Mouse (Mus musculus): ENCODE data around the gene Abcf1. TPM values are rescaled to one million over a fixed set of nuclear protein-coding genes. Genes with fewer than 3 reads are reported as not detected.
A peak's percentile ranks its signal among the peaks of the same experiment; 100 is the strongest.

The Abcf1 gene
- total RNA-seq, 2 experiments from 2014 or later, result 71.0 to 73.9 TPM

DNA sequence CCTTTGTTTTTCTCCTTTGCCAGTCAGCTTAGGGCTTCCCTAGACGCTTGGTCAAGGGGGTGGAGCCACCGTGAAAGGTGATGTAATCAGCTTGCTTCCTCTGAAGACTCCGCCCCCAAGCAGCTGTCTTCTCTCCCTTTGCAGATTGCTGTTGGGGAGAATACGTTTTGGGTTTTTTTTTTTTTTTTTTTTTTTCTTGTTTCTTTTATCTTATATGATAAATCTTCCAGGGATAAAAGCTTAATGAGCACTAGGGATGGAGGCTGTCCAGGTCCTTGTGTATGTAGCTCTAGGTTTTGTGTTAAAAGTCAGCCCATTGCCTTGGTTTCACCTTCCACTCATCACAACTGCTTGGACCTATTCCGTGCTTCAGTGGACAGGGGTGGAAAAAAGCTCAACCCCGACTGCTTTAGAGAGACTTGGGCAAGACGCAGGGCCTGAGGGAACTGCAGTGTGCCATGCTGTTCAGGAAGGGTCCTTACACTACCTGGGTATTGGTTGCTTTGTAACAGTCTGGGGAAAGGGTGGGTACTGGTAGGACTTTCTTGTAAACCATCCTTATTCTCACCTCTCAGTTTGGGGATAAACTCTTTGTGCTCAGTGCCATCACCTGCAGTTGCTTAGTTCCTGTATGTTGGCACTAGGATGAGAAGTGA lies 50.4 kb downstream of the Abcf1 start:
- DNase-seq, result peak; percentile 97

DNA sequence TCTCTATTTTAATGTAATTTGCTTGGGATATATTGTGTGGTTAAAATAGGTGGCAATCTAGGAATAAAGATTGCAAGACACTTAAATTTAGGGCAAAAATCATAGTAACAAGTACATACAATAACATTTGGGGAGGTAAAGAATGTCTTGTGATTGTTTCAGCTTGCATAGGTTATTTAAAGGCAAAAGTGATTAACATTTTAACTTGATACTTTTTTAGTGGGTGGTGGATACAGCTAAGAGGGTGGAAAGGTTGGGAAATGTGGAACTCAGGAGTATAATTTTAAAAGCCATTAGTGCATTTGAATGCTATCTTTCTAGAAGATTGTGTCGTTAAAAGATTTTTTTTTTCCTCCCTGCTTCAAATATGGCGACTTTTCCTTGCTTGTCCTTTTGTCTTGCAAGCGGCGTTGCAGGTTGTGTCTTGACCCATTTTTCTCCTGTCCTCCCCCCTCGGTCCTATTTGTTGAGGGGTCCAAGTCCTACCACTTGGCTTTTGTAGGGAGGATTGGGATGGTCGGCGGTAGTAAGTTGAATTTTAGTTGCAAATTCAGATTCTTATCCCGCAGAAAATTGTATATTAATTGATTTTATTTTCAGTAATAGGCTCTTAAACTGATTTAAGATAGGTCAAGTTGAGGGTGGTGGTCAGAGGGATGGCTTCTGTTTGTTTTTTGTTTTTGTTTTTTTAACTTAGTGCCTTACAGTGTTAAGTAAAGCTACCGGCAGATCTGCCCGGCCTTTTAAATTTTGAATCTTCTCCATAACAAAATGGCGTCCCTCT lies 51.1 kb downstream of the Abcf1 start:
- peak; percentile 61 for DNase-seq

- peak; percentile 60 for DNase-seq
Observed at GRCm38 (mm10) chr17:35917463-35918251, 51.9 kb downstream of the Abcf1 start.

DNA sequence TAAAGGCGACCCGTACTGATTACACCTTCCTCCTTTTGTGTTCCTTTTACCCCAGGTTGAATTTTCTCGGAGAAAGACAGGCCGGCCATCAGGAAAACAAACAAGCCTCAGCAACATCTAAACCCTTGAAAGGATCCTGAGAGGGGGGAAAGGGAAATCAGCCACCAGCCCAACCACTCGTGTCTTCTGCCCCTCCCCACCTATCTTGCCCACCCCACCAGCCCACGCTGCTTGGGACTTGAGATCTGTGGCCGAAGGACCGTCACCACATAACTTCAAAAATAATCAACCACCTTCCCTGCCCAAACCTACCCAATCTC lies 52.5 kb downstream of the Abcf1 start:
- peak; percentile 46 for DNase-seq

DNA sequence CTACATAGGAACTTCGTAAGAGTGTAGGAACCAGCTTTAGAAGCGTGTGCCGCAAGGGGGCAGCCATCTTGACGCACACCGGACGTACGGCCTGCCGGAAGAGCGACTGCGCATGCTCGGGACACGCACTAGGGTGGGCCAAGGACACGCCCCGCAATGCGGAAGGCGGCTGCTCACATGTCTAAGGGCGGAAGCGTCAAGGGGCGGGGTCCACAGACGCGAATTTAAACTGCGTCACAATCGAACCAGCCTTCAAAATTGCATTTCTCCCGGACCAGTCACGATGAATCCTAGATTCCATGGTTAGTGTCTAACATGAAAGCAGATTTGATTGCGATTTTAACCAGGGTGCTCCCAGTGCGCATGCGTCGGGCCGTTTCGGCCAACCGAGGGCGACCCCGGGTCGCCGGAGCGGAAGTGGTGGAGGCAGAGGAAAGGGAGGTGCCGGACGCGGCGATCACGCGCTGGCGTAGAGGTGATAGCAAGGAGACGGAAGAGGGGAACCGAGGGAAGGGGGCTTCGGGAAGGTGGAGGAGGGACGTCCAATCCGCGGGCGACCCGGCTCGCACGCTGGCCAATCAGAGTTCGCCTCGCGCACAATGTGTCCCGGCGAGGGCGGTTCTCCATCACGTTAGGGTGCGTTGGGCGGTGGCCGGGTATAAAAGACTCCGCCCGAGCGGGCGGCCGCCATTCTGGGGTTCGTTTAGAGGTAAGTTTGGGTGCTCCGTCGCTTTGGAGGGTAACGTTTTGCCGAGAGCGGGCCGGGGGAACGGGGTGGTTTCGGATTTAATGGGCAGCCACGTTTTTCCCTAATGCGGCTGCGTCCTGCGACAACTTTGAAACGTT lies 53.0 kb downstream of the Abcf1 start, which contains the start of the genes Mrps18b and Ppp1r10:
Gene Mrps18b (minus strand): TSS at position 93 of the 846 bp plus-strand sequence.
Gene Ppp1r10 (plus strand): TSS at position 138 of the 846 bp plus-strand sequence.
- peak; percentile 99 for DNase-seq

DNA sequence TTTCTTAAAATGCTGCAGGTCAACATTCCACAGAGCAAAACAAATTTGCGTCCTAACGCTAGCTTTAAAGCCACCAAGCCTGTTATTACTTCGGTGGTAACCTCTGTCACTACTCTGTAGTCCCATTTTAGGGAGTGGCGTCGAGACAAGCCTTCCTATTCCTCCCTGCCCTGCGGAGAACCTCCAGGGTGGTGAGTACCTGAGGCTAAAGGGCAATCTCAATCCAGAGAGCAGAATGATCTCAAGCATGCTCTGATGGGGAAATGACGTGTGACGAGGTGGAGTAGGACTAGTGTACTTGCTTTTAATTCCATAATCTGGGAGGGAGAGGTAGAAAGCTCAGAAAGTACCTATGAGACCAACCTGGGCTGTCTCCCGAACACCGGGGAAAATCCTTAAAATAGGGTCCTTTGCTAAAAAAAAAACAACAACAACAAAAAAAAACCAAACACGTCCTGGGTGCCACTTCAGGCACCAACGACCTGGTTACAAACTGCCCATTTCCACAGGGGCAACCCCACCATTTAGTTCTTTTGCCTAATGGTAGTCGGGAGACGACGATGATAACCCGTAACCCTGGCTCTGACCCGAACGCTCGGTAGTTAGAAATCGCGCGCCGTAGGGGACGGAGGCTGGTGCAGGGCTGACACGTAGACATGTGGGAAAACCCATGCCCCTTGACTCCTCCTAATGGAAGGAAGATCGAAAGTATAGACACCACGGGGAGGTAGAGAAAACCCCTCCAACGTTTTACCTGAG lies 53.8 kb downstream of the Abcf1 start:
- DNase-seq, result no peak

- DNase-seq, result no peak
Observed at GRCm38 (mm10) chr17:35914975-35915374, 54.6 kb downstream of the Abcf1 start.

GRCm38 (mm10) chr17:35909919-35910369 lies 59.6 kb downstream of the Abcf1 start, which contains the start of gene Atat1:
TSS of gene Atat1 (minus strand) at chr17:35910075.
- DNase-seq, result peak; percentile 96

DNA sequence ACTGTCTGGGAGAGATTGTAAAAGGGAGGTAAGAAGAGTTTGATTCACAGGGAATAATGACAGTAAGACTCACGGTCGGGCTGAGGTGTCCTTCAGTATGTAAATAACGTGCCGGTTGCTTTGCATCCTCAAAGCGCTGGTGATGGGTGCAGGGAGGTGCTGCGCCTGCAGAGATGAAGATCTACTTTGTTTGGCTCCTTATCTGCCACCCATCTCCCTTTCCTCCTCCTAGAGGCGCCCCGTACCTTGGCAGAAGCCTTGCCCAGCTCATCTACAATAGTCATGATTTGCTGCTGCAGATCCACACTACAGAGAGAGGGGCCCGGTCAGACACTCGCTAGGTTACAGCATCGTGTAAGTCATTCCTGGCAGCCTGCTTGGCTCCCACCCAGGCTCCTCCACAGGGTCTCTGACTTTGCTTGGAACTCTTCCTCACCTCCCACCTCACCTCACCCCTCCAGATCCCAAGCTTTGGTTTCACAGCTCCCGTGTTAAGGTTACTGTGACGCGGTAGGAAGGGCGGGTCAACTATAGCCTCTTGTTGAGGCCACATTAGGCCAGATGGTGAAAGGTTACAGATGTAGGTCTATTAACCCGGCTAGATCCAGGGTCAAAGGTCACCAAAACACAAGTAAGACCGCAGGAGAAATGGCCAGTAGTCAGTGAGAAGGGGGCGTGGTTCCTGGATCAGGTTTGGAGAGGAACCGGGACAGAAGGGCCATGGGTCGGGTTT lies 60.2 kb downstream of the Abcf1 start:
- DNase-seq, result no peak

DNA sequence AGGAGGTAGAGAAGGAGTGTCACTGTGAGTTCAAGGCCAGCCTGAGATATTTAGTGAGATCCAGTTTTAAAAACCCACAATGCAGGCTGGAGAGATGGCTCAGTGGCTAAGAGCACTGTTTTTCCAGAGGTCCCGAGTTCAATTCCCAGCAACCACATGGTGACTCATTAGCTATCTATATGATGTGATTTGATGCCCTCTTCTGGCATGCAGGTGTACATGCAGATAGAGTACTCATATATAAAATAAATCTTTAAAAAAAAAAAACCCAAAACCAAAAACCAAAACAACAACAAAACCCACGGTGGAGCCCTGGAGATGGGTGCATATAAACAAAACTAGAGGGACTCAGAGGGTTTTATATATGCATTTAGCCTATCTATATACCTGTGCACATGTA lies 62.0 kb downstream of the Abcf1 start:
- no peak for DNase-seq

Small RNAs within 50 kb of the gene (microRNA-seq; reads per million reads assigned to microRNA genes)
- gene Mir1894, result 0 to 0.41 reads per million in 2 experiments
- 103 to 112 reads per million in 2 experiments for gene Mir877

Other genes with a start within 250 kb of the Abcf1 start
- 10 to 100 TPM; 39.7 to 42.5 TPM for gene Ier3, start 148.1 kb downstream of the Abcf1 start, total RNA-seq (2021)
- gene Flot1, start 146.5 kb downstream of the Abcf1 start, total RNA-seq (2021), result 100 to 1,000 TPM in 1 of 2 experiments, 10 to 100 TPM in 1; 97.8 to 105 TPM
- 100 to 1,000 TPM; 908 to 913 TPM for gene Tubb5, start 131.5 kb downstream of the Abcf1 start, total RNA-seq (2021)
- 10 to 100 TPM; 37.9 to 40.6 TPM for gene Mdc1, start 128.2 kb downstream of the Abcf1 start, total RNA-seq (2021)
- 10 to 100 TPM; 26.3 to 32.2 TPM for gene Nrm, start 108.4 kb downstream of the Abcf1 start, total RNA-seq (2021)
- gene Ppp1r18, start 104.2 kb downstream of the Abcf1 start, total RNA-seq (2021), result 10 to 100 TPM; 32.6 to 32.7 TPM
- 10 to 100 TPM; 24.2 to 25.1 TPM for gene Dhx16, start 89.9 kb downstream of the Abcf1 start, total RNA-seq (2021)
- gene 2310061I04Rik, start 72.3 kb downstream of the Abcf1 start, total RNA-seq (2021), result 10 to 100 TPM; 45.0 to 47.0 TPM
- 10 to 100 TPM; 18.7 to 23.0 TPM for gene Atat1, start 59.7 kb downstream of the Abcf1 start, total RNA-seq (2021)
- gene Mrps18b, start 53.4 kb downstream of the Abcf1 start, total RNA-seq (2021), result 10 to 100 TPM; 56.1 to 58.3 TPM
- gene Ppp1r10, start 53.3 kb downstream of the Abcf1 start, total RNA-seq (2021), result 10 to 100 TPM; 49.2 to 58.5 TPM
- 10 to 100 TPM; 38.4 to 38.6 TPM for gene Gnl1, start 10.1 kb upstream of the Abcf1 start, total RNA-seq (2021)
- 10 to 100 TPM; 12.9 TPM for gene Prr3, start 10.5 kb upstream of the Abcf1 start, total RNA-seq (2021)
- 1 to 10 TPM; 1.1 to 1.6 TPM for gene H2-T24, start 50.8 kb upstream of the Abcf1 start, total RNA-seq (2021)
- gene H2-T23, start 63.1 kb upstream of the Abcf1 start, total RNA-seq (2021), result 1 to 10 TPM; 7.7 to 9.5 TPM
- 1 to 10 TPM; 7.9 to 9.3 TPM for gene H2-T22, start 73.0 kb upstream of the Abcf1 start, total RNA-seq (2021)
- not detected for gene Gm6034, start 73.2 kb upstream of the Abcf1 start, total RNA-seq (2021)
- gene Gm11127, start 88.6 kb upstream of the Abcf1 start, total RNA-seq (2021), result 1 to 10 TPM in 1 of 2 experiments, under 1 TPM in 1; 0.98 to 1.1 TPM
- not detected for gene Gm19684, start 151.9 kb upstream of the Abcf1 start, total RNA-seq (2021)
- not detected for gene Gm7030, start 159.7 kb upstream of the Abcf1 start, total RNA-seq (2021)
- gene Gm8909, start 198.8 kb upstream of the Abcf1 start, total RNA-seq (2021), result not detected
- gene H2-T3, start 220.5 kb upstream of the Abcf1 start, total RNA-seq (2021), result not detected

Measured in heart, postnatal 4 days (tissue).